Mouse (Mus musculus) liver, postnatal 0 days (tissue): ENCODE measurements around the gene Tedc2.

Experiments
- CTCF ChIP-seq: sonication (generic); IDR thresholded peaks from 2 replicates; pipeline ENCODE4 v1.5.1; 2016; ENCODE audit warnings: antibody characterized with exemption, low read depth
- EP300 ChIP-seq: IDR thresholded peaks from 2 replicates; pipeline ENCODE4 v1.6.1; 2016; ENCODE audit warnings: antibody characterized with exemption, low read depth, mild to moderate bottlenecking

DNA sequence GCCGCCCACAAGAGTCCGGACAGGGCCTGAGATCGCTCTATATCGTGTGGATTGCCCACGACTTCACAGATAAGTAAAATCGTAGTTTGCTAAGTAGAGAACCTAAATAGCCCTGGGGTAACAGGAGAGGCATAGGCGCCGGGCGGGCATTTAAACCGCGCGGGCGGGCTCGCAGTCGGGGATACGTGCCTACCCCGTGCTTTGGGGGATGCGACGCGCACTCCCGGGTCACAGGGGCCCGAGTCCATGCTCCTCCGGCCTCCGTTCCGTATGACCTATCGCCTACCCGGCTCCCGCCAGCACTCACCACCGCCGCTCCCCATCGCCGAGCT lies 30.3 kb upstream of the Tedc2 start:
- TF ChIP-seq CTCF (no peak), EP300 (no peak)
